Mouse (Mus musculus): ENCODE data around the gene Gtf2f2.

Gtf2f2 gene

GRCm38 (mm10) chr14:75866706-75867333 lies 143.8 kb downstream of the Gtf2f2 start:
- 87% methylated on average over 9 of the region's 9 CpGs for WGBS

- WGBS: 36% methylated on average over 7 of the region's 7 CpGs
These were observed 146.9 kb downstream of the Gtf2f2 start for GRCm38 (mm10) chr14:75863549-75864409.

GRCm38 (mm10) chr14:75862701-75863100 lies 148.0 kb downstream of the Gtf2f2 start:
- WGBS: 91% methylated on average over 6 of the region's 6 CpGs

DNA sequence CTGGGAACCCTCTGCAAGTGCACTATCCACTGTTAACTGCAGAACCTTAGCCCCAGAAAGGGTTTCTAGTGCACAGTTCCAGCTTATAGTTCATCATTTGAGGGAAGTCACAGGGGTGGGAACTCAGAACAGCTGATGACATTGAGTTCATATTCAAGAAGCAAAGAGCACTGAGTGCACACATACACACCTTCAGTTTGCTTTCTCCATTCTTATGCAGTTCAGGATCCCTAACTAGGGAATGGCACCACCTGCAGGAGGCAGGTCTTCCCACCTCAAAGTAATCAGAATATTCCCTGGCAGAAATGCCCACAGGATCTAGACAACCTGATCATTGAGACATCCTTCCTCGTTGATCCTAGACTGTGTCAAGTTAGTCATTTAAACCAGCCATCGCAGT lies 151.0 kb downstream of the Gtf2f2 start:
- 91% methylated on average over 2 of the region's 2 CpGs for WGBS

GRCm38 (mm10) chr14:75858181-75858580 lies 152.5 kb downstream of the Gtf2f2 start:
- 34% methylated on average over 2 of the region's 2 CpGs for WGBS

- WGBS: 53% methylated on average over 17 of the region's 17 CpGs
These were observed 155.2 kb downstream of the Gtf2f2 start for GRCm38 (mm10) chr14:75855263-75855992.

- WGBS: 87% methylated on average over 5 of the region's 5 CpGs
These were observed 158.6 kb downstream of the Gtf2f2 start for GRCm38 (mm10) chr14:75852016-75852415.

GRCm38 (mm10) chr14:75850819-75851218 lies 159.8 kb downstream of the Gtf2f2 start:
- WGBS: 24% methylated on average over 6 of the region's 6 CpGs

- 54% methylated on average over 6 of the region's 6 CpGs for WGBS
These were observed 160.7 kb downstream of the Gtf2f2 start for GRCm38 (mm10) chr14:75849842-75850568.

DNA sequence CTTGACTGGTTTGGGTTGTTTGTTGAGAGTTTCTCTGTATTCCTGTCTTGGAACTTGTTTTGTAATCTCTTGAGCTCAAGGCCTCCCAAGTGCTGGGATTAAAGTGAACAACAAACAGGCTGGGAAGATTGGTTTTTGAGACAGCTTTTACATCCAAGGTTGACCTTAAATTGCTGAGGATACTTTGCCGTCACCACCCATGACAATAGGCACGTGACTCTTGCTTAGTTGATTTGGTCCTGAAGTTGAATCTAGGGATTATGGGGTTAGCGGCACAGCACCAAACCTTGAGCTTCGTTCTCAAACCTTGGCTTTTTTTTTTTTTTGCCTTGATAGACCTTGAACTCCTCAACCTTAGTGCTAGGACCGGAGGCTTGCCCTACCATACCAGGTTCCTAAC lies 161.4 kb downstream of the Gtf2f2 start:
- 79% methylated on average over 5 of the region's 5 CpGs for WGBS

DNA sequence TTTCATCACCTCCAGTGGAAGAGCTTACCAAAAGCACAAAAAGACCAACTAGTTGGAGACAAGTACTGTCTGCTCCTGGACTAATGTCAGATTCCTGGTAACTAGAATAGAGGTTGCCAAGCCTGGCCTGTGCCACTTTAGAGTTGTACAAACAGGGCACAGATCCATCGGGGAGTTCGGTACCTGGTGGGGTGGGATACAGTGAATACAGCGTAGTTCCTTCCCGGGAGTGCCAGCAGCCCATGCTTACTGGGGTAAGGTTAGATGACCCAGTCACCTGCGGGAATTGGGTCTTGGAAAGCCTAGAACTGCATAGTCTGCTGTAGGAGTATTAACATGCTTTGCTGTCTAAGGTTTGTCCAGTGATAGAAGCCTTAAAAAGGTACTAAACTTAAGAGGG lies 162.2 kb downstream of the Gtf2f2 start:
- 94% methylated on average over 5 of the region's 5 CpGs for WGBS

- 45% methylated on average over 4 of the region's 4 CpGs for WGBS
These were observed 163.0 kb downstream of the Gtf2f2 start for GRCm38 (mm10) chr14:75847669-75848068.

Measured in cerebral cortex, adult 2 months (tissue).